Mouse (Mus musculus) adipose tissue, adult 10 weeks (tissue): ENCODE measurements around the gene Gpc2. TPM values are rescaled to one million over a fixed set of nuclear protein-coding genes. Genes with fewer than 3 reads are reported as not detected.

Experiments used
- polyA plus RNA-seq: library from polyadenylated mRNA; stranded (reverse); fragments of 350-450 nt; fragmentation: Illumina TruSeq; extraction: RNeasy Lipid Tissue Mini Kit (QIAGEN cat#74804); gene quantifications from one replicate; pipeline ENCODE4 v1.2.3, GENCODE M21; 2014; ENCODE audit warnings: low read depth, low replicate concordance

The Gpc2 gene
- polyA plus RNA-seq: 11.8 TPM

DNA sequence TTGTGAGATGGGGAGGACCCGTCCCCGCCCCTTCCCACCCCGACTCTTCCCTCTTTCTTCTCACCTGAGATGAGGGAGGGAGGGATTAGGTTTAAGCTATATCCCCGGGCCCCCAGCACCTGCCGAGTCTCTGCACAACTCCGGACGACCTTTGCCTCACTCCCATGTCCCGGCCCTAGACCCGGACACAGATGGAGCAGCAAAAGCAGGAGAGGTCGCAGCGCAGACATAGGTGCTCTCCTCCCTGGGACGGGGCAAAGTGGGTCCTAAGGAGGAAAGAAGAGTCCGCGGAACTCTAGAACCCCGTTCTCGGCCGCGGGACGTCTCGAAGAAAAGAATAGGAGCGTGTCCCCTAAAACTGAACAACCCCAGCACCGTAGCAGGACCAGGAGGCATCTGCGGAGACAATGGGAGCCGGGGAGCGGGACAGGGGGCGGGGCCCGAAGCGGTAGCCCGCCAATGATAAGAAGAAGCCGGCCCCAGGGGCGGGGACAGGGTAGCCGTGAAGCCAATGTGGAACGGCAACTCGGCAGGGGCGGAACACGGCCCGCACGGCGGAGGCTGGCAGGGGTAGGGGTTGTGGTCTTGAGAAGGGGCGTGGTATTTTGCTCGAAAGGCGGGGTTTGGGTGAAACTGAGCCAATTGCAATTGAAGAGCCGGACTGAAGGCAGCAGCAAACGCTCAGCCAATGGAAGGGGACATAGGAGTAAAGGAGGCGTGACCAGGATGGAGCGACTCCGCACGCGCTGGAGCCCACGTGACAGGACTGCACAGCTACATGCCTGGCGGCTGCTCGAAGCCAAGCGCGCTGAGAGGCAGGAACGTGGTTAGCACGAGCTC is at the start of gene Gpc2, which contains the start of the genes Gm43720 and Stag3:
TSS of gene Gpc2 (minus strand) at position 421 of the 840 bp plus-strand sequence.
TSS of gene Gm43720 (minus strand) at position 374 of the 840 bp plus-strand sequence.
TSS of gene Stag3 (plus strand) at position 656 of the 840 bp plus-strand sequence.

DNA sequence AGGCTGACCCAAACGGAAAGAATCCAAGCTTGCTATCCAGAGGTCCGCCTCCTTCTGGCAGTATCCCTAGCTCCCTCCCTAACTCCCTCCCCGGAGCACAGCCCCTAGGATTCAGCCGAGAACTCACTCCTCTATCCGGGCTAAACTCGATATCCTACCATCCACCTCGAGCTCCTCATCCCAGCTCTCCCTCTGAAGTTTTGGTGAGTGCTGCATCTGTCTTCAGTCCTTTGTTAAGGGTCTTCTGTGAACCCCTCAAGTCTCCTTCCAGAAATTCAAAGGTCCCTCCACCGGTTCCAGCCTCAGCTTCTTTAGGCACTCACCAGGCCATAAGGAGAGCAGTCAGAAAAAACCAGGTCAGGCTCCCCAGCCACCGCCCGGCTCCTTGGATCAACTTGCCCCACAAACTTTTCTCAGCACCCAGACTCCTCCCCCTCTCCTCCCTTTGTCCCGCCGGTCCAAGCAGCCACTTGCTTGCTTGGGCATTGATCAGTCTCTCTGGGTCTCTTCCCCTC is 7.3 kb downstream of the Gpc2 start, which contains the start of gene Gal3st4:
TSS of gene Gal3st4 (minus strand) at position 432 of the 515 bp plus-strand sequence.

DNA sequence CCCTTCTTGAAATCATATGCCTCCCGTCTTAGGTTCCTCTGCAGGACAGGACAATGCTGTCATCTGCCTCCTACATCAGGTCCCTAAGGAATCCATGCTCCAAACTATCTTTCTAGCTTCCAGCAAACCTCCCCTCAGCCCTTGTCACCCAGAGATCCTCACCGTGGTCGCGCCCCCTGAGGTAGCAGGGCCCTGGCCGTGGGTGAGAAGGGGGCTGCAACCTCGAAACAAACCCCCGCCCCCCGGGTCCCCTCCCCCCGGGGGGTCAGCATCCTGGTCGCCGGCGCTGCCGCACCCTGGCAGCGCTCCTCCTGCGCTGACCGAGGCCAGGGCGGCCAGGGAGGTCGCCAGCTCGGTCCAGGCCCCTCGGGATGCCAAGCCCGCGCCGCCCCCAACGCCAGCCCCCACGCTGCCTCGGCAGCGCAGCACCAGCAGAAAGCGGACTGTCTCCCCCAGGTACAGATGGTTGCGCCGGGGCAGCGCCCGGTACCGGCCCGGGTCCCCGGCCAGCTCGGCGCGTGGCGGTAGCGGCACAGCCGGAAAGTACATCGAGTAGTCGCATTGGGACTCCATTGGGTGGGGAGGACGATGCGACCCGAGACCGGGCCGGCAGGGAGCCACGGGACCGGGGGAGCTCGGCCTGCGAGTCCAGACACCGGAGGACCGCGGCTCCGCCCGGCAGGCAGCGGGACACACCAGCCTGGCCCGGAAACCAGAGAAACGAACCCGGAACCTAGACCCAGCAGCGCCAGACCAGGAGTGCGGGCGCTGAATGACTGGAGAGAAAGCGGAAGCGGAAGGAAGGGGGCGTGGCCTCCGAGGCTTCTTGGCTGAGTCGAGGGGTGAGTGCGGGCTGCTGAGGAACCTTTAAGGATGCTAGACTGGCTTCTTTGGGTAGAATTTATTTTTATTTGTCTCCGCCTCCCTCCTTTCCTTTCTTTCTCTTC is 16.3 kb downstream of the Gpc2 start, which contains the start of gene BC037034:
TSS of gene BC037034 (minus strand) at position 774 of the 947 bp plus-strand sequence.

DNA sequence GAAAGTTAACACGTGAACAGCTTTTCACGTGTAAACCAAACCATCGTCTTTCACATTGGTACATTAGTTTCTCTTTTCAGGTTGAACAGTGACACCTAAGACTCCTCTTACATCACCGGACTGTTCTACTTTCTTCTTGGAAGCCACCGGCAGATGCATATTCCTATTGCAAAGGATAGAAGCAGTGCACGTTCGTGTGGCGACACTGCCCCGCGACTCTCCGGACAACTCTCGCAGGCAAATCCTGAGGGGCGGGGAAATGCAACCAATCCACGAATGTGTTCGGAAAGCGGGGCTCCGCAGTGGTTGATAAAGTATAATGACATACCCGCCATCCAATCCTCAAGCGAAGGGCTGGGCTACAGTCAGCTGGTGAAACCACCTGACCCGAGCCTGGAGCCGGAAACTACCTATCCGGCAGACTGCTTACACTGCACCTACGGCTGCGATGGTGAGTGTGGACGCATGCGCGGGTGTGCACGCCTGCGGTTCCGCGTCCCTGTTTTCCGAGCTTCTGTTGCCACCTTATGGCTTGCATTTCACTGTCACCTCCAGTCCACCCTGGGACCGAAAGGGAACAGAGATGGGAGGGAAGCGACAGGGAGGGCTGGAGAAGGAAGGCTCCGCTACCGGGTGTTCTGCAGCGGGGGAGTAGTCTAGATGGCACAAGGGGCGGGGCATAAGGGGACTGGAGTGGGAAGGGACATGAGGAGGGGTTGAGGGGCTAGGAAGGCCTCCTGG is 24.3 kb downstream of the Gpc2 start, which contains the start of gene Lamtor4:
TSS of gene Lamtor4 (plus strand) at position 130 of the 741 bp plus-strand sequence.

DNA sequence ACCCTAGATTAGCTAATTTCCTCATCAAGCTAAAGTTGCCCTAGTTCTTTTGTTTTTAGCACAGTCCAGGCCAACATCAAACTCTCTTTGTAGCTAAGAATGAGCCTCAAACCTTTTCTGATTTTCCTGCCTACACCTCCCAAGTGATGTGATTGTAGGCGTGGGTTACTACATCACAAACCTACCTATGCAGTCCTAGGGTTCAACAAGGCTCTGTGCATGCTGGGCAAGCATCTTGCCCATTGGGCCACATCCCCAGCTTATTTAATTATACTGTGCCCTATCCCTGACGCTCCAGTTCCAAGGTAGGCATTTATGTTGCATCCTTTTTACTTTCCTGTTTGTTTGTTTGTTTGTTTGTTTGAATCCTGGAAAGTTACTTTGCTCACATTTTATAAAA is 54.1 kb downstream of the Gpc2 start, which contains the start of gene Nxpe5:
TSS of gene Nxpe5 (plus strand) at position 199 of the 400 bp plus-strand sequence.

Other genes with a start within 250 kb of the Gpc2 start
- gene Smok3c, start 226.8 kb downstream of the Gpc2 start, polyA plus RNA-seq: not detected
- 11.2 TPM for gene Zkscan1, start 194.9 kb downstream of the Gpc2 start, polyA plus RNA-seq
- 19.0 TPM for gene Zscan21, start 163.1 kb downstream of the Gpc2 start, polyA plus RNA-seq
- gene Zfp113, start 124.3 kb downstream of the Gpc2 start, polyA plus RNA-seq: 6.9 TPM
- gene Cops6, start 118.9 kb downstream of the Gpc2 start, polyA plus RNA-seq: 124 TPM
- gene Ap4m1, start 108.0 kb downstream of the Gpc2 start, polyA plus RNA-seq: 26.6 TPM
- gene Mcm7, start 107.6 kb downstream of the Gpc2 start, polyA plus RNA-seq: 26.1 TPM
- 29.0 TPM for gene Taf6, start 92.6 kb downstream of the Gpc2 start, polyA plus RNA-seq
- 20.6 TPM for gene Cnpy4, start 92.5 kb downstream of the Gpc2 start, polyA plus RNA-seq
- gene Mblac1, start 85.7 kb downstream of the Gpc2 start, polyA plus RNA-seq: 5.7 TPM
- gene Nxpe5, start 54.1 kb downstream of the Gpc2 start, polyA plus RNA-seq: 22.5 TPM
- 169 TPM for gene Lamtor4, start 24.5 kb downstream of the Gpc2 start, polyA plus RNA-seq
- 57.0 TPM for gene BC037034, start 16.0 kb downstream of the Gpc2 start, polyA plus RNA-seq
- gene Gal3st4, start 7.2 kb downstream of the Gpc2 start, polyA plus RNA-seq: 36.2 TPM
- 1.8 TPM for gene Gm43720, start within 50 bp of the Gpc2 start, polyA plus RNA-seq
- gene Stag3, start 235 bp upstream of the Gpc2 start, polyA plus RNA-seq: 10.9 TPM
- gene Pvrig, start 62.0 kb upstream of the Gpc2 start, polyA plus RNA-seq: 0.30 TPM
- 6.9 TPM for gene Zfp157, start 161.5 kb upstream of the Gpc2 start, polyA plus RNA-seq